Mouse (Mus musculus): ENCODE results near the gene Snu13. TPM values are rescaled to one million over a fixed set of nuclear protein-coding genes. Genes with fewer than 3 reads are reported as not detected.

The Snu13 gene
- total RNA-seq (2014; rRNA removed) = 155 and 174 TPM in 2 replicates
- polyA plus RNA-seq (2015; fragmentation: Nextera tagmentation; extraction: Ambion mirVana) = 283 and 337 TPM in 2 replicates

GRCm38 (mm10) chr15:82047080-82047883 is at the start of gene Snu13:
Gene Snu13 (minus strand): TSS chr15:82047598.
- Histone ChIP-seq H3K9ac (peak within 1 kb of the TSS; percentile 91), H3K4me3 (ENCODE audit: low read depth, low read length) (peak within 1 kb of the TSS; percentile 98), H3K4me2 (ENCODE audit: low read depth) (peak within 1 kb of the TSS; percentile 92), H3K27me3 (ENCODE audit: insufficient read depth, low read length) (no peaks in the 10 kb centered on the region), H3K9me3 (ENCODE audit: low read length) (no peaks in the 10 kb centered on the region), H3K27ac (ENCODE audit: low read depth, low read length) (peak within 1 kb of the TSS; percentile 93), H3K4me1 (ENCODE audit: insufficient read depth) (peaks cover 8% of the 10 kb centered on the region), H3K36me3 (ENCODE audit: insufficient read depth) (peaks cover 12% of the 10 kb centered on the region; the same call in 1 of the 2 replicates)
- peak; percentile 95 for DNase-seq
- TF ChIP-seq CTCF (IDR thresholded peaks at IDR 0.05; ENCODE audit: low read depth) = no peak
- WGBS = 2% methylated on average over 74 of the region's 74 CpGs
- peak; percentile 97 for ATAC-seq

DNA sequence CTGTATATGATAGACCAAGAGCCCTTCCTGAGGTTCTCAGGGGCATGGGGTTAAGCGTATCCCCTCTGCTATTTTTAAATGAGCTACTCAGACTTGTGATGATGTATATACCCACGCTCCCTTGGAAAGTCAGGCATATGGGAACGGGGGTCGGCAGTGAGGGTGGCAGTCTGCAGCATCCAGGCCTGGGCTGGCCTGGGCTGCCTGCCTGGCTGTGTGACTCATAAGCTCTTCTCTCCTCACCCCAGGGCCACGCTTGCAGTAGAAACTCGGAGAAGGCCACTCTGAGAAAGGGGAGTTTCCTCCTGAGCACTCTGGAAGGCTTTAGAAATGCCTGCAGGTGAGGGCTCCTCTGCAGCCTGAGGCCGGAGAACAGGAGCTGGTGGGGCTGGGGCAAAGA is 43.7 kb upstream of the Snu13 start:
- H3K9ac ChIP-seq = no peak overlapping the region
- H3K9me3 ChIP-seq (ENCODE audit: low read length) = no peaks in the 10 kb centered on the region
- no peak for DNase-seq
- no peak overlapping the region for H3K4me2 ChIP-seq (ENCODE audit: low read depth)
- 85% methylated on average over 7 of the region's 7 CpGs for WGBS
- no peak for TF ChIP-seq CTCF (IDR thresholded peaks at IDR 0.05; ENCODE audit: low read depth)
- H3K4me1 ChIP-seq (ENCODE audit: insufficient read depth) = no peaks in the 10 kb centered on the region
- H3K4me3 ChIP-seq (ENCODE audit: low read depth, low read length) = no peak overlapping the region
- no peaks in the 10 kb centered on the region for H3K27me3 ChIP-seq (ENCODE audit: insufficient read depth, low read length)
- no peak overlapping the region for H3K27ac ChIP-seq (ENCODE audit: low read depth, low read length)
- ATAC-seq = no peak
- no peaks in the 10 kb centered on the region for H3K36me3 ChIP-seq (ENCODE audit: insufficient read depth)

GRCm38 (mm10) chr15:82087266-82087665 is 39.9 kb upstream of the Snu13 start:
- ATAC-seq (peak; percentile 78), DNase-seq (peak; percentile 20)
- Histone ChIP-seq H3K4me1 (ENCODE audit: insufficient read depth) (no peaks in the 10 kb centered on the region), H3K9me3 (ENCODE audit: low read length) (no peaks in the 10 kb centered on the region), H3K4me3 (ENCODE audit: low read depth, low read length) (no peak overlapping the region), H3K4me2 (ENCODE audit: low read depth) (no peak overlapping the region), H3K9ac (no peak overlapping the region), H3K27ac (ENCODE audit: low read depth, low read length) (no peak overlapping the region), H3K36me3 (ENCODE audit: insufficient read depth) (no peaks in the 10 kb centered on the region), H3K27me3 (ENCODE audit: insufficient read depth, low read length) (no peaks in the 10 kb centered on the region)
- TF ChIP-seq CTCF (IDR thresholded peaks at IDR 0.05; ENCODE audit: low read depth) = peak; percentile 36
- 16% methylated on average over 8 of the region's 10 CpGs for WGBS

GRCm38 (mm10) chr15:82086131-82086530 is 38.7 kb upstream of the Snu13 start:
- ATAC-seq = no peak
- WGBS = 81% methylated on average over 12 of the region's 12 CpGs

GRCm38 (mm10) chr15:82085606-82086005 is 38.2 kb upstream of the Snu13 start:
- Histone ChIP-seq H3K27ac (ENCODE audit: low read depth, low read length) (no peak overlapping the region), H3K4me2 (ENCODE audit: low read depth) (no peak overlapping the region), H3K27me3 (ENCODE audit: insufficient read depth, low read length) (no peaks in the 10 kb centered on the region), H3K9ac (no peak overlapping the region), H3K9me3 (ENCODE audit: low read length) (no peaks in the 10 kb centered on the region), H3K4me1 (ENCODE audit: insufficient read depth) (no peaks in the 10 kb centered on the region), H3K36me3 (ENCODE audit: insufficient read depth) (no peaks in the 10 kb centered on the region), H3K4me3 (ENCODE audit: low read depth, low read length) (no peak overlapping the region)
- TF ChIP-seq CTCF (IDR thresholded peaks at IDR 0.05; ENCODE audit: low read depth) = no peak
- ATAC-seq = no peak
- DNase-seq = no peak
- WGBS = 84% methylated on average over 9 of the region's 9 CpGs

More at GRCm38 (mm10) chr15:82086131-82086530, 38.7 kb upstream of the Snu13 start:
- Histone ChIP-seq H3K4me1 (ENCODE audit: insufficient read depth) (no peaks in the 10 kb centered on the region), H3K36me3 (ENCODE audit: insufficient read depth) (no peaks in the 10 kb centered on the region), H3K4me2 (ENCODE audit: low read depth) (no peak overlapping the region), H3K27ac (ENCODE audit: low read depth, low read length) (no peak overlapping the region), H3K9me3 (ENCODE audit: low read length) (no peaks in the 10 kb centered on the region), H3K4me3 (ENCODE audit: low read depth, low read length) (no peak overlapping the region), H3K27me3 (ENCODE audit: insufficient read depth, low read length) (no peaks in the 10 kb centered on the region), H3K9ac (no peak overlapping the region)
- no peak for DNase-seq
- TF ChIP-seq CTCF (IDR thresholded peaks at IDR 0.05; ENCODE audit: low read depth) = no peak

GRCm38 (mm10) chr15:82081161-82081560 is 33.8 kb upstream of the Snu13 start:
- no peaks in the 10 kb centered on the region for H3K4me1 ChIP-seq (ENCODE audit: insufficient read depth)
- peak; percentile 43 for DNase-seq
- no peak overlapping the region for H3K4me3 ChIP-seq (ENCODE audit: low read depth, low read length)
- H3K9me3 ChIP-seq (ENCODE audit: low read length) = no peaks in the 10 kb centered on the region
- no peaks in the 10 kb centered on the region for H3K36me3 ChIP-seq (ENCODE audit: insufficient read depth)
- H3K9ac ChIP-seq = no peak overlapping the region
- WGBS = 25% methylated on average over 7 of the region's 7 CpGs
- peak; percentile 69 for TF ChIP-seq CTCF (IDR thresholded peaks at IDR 0.05; ENCODE audit: low read depth)
- no peak overlapping the region for H3K4me2 ChIP-seq (ENCODE audit: low read depth)
- peak; percentile 64 for ATAC-seq
- H3K27ac ChIP-seq (ENCODE audit: low read depth, low read length) = no peak overlapping the region
- no peaks in the 10 kb centered on the region for H3K27me3 ChIP-seq (ENCODE audit: insufficient read depth, low read length)

- Histone ChIP-seq H3K9me3 (ENCODE audit: low read length) (no peaks in the 10 kb centered on the region), H3K9ac (no peak overlapping the region), H3K36me3 (ENCODE audit: insufficient read depth) (no peaks in the 10 kb centered on the region), H3K4me2 (ENCODE audit: low read depth) (no peak overlapping the region), H3K27ac (ENCODE audit: low read depth, low read length) (no peak overlapping the region), H3K27me3 (ENCODE audit: insufficient read depth, low read length) (no peaks in the 10 kb centered on the region), H3K4me1 (ENCODE audit: insufficient read depth) (no peaks in the 10 kb centered on the region), H3K4me3 (ENCODE audit: low read depth, low read length) (no peak overlapping the region)
- DNase-seq (no peak), ATAC-seq (no peak)
- WGBS = 64% methylated on average over 10 of the region's 10 CpGs
- no peak for TF ChIP-seq CTCF (IDR thresholded peaks at IDR 0.05; ENCODE audit: low read depth)
These were observed 32.5 kb upstream of the Snu13 start for GRCm38 (mm10) chr15:82079883-82080282.
